Mouse (Mus musculus): ENCODE results near the gene Mylk4. TPM values are rescaled to one million over a fixed set of nuclear protein-coding genes. Genes with fewer than 3 reads are reported as not detected.

Mylk4 gene
- polyA plus RNA-seq, 1 experiment from 2014 or later, result 0.45 TPM

GRCm38 (mm10) chr13:32794619-32795018 is 10.9 kb upstream of the Mylk4 start:
- H3K36me3 ChIP-seq, result no peaks in the 10 kb centered on the region
- H3K27ac ChIP-seq (replicated peaks), result no peak overlapping the region
- no peaks in the 10 kb centered on the region for H3K27me3 ChIP-seq (replicated peaks)
- no peak overlapping the region for H3K4me2 ChIP-seq
- H3K4me3 ChIP-seq, result no peak overlapping the region
- H3K9ac ChIP-seq, result no peak overlapping the region
- no peak for ATAC-seq (ENCODE audit: extremely low read depth, insufficient number of reproducible peaks, low FRiP score, low TSS enrichment)
- 45% methylated on average over 2 of the region's 2 CpGs for WGBS
- H3K9me3 ChIP-seq, result no peaks in the 10 kb centered on the region
- H3K4me1 ChIP-seq, result no peaks in the 10 kb centered on the region

GRCm38 (mm10) chr13:32789781-32790180 is 6.0 kb upstream of the Mylk4 start:
- H3K27me3 ChIP-seq (replicated peaks), result no peaks in the 10 kb centered on the region
- H3K9me3 ChIP-seq, result no peaks in the 10 kb centered on the region
- no peak overlapping the region for H3K27ac ChIP-seq (replicated peaks)
- no peaks in the 10 kb centered on the region for H3K4me1 ChIP-seq
- no peak for ATAC-seq (ENCODE audit: extremely low read depth, insufficient number of reproducible peaks, low FRiP score, low TSS enrichment)
- no peak overlapping the region for H3K9ac ChIP-seq
- H3K4me2 ChIP-seq, result no peak overlapping the region
- WGBS, result 77% methylated on average over 4 of the region's 4 CpGs
- H3K36me3 ChIP-seq, result no peaks in the 10 kb centered on the region
- H3K4me3 ChIP-seq, result no peak overlapping the region

GRCm38 (mm10) chr13:32787584-32787983 is 3.8 kb upstream of the Mylk4 start:
- no peak overlapping the region for H3K4me2 ChIP-seq

GRCm38 (mm10) chr13:32783055-32783454 is 699 bp downstream of the Mylk4 start:
- no peaks in the 10 kb centered on the region for H3K27me3 ChIP-seq (replicated peaks)
- H3K4me1 ChIP-seq, result no peaks in the 10 kb centered on the region
- no peak overlapping the region for H3K4me2 ChIP-seq
- H3K9ac ChIP-seq, result no peak overlapping the region
- no peak for ATAC-seq (ENCODE audit: extremely low read depth, insufficient number of reproducible peaks, low FRiP score, low TSS enrichment)
- no peaks in the 10 kb centered on the region for H3K9me3 ChIP-seq
- 53% methylated on average over 5 of the region's 5 CpGs for WGBS
- H3K4me3 ChIP-seq, result no peak overlapping the region
- no peaks in the 10 kb centered on the region for H3K36me3 ChIP-seq
- no peak overlapping the region for H3K27ac ChIP-seq (replicated peaks)

More at GRCm38 (mm10) chr13:32787584-32787983, 3.8 kb upstream of the Mylk4 start:
- Histone ChIP-seq H3K27me3 (replicated peaks) (no peaks in the 10 kb centered on the region), H3K36me3 (no peaks in the 10 kb centered on the region), H3K9me3 (no peaks in the 10 kb centered on the region), H3K4me1 (no peaks in the 10 kb centered on the region), H3K27ac (replicated peaks) (no peak overlapping the region), H3K9ac (no peak overlapping the region), H3K4me3 (no peak overlapping the region)
- 68% methylated on average over 2 of the region's 2 CpGs for WGBS
- no peak for ATAC-seq (ENCODE audit: extremely low read depth, insufficient number of reproducible peaks, low FRiP score, low TSS enrichment)

- Histone ChIP-seq H3K4me1 (peaks cover 21% of the 10 kb centered on the region), H3K27ac (replicated peaks) (no peak overlapping the region), H3K36me3 (no peaks in the 10 kb centered on the region), H3K4me3 (no peak overlapping the region), H3K9me3 (no peaks in the 10 kb centered on the region), H3K27me3 (replicated peaks) (no peaks in the 10 kb centered on the region), H3K4me2 (no peak overlapping the region), H3K9ac (no peak overlapping the region)
- ATAC-seq (ENCODE audit: extremely low read depth, insufficient number of reproducible peaks, low FRiP score, low TSS enrichment), result no peak
- 58% methylated on average over 3 of the region's 3 CpGs for WGBS
These were observed 4.9 kb downstream of the Mylk4 start for GRCm38 (mm10) chr13:32778861-32779260.

- H3K4me2 ChIP-seq, result no peak overlapping the region
- peaks cover 21% of the 10 kb centered on the region for H3K4me1 ChIP-seq
- H3K36me3 ChIP-seq, result no peaks in the 10 kb centered on the region
- no peaks in the 10 kb centered on the region for H3K27me3 ChIP-seq (replicated peaks)
- no peak for ATAC-seq (ENCODE audit: extremely low read depth, insufficient number of reproducible peaks, low FRiP score, low TSS enrichment)
- WGBS, result 71% methylated on average over 10 of the region's 10 CpGs
- no peak overlapping the region for H3K9ac ChIP-seq
- peak overlapping the region; percentile 52 for H3K27ac ChIP-seq (replicated peaks)
- no peaks in the 10 kb centered on the region for H3K9me3 ChIP-seq
- H3K4me3 ChIP-seq, result no peak overlapping the region
These were observed 7.4 kb downstream of the Mylk4 start for GRCm38 (mm10) chr13:32776350-32776749.

GRCm38 (mm10) chr13:32775889-32776288 is 7.9 kb downstream of the Mylk4 start:
- peaks cover 21% of the 10 kb centered on the region for H3K4me1 ChIP-seq
- H3K4me3 ChIP-seq, result no peak overlapping the region
- H3K9me3 ChIP-seq, result no peaks in the 10 kb centered on the region
- H3K4me2 ChIP-seq, result no peak overlapping the region
- no peak overlapping the region for H3K9ac ChIP-seq
- no peak for ATAC-seq (ENCODE audit: extremely low read depth, insufficient number of reproducible peaks, low FRiP score, low TSS enrichment)
- peak overlapping the region; percentile 52 for H3K27ac ChIP-seq (replicated peaks)
- WGBS, result 80% methylated on average over 9 of the region's 9 CpGs
- H3K27me3 ChIP-seq (replicated peaks), result no peaks in the 10 kb centered on the region
- no peaks in the 10 kb centered on the region for H3K36me3 ChIP-seq

GRCm38 (mm10) chr13:32769960-32770359 is 13.8 kb downstream of the Mylk4 start:
- Histone ChIP-seq H3K9ac (no peak overlapping the region), H3K27ac (replicated peaks) (peak overlapping the region; percentile 67), H3K36me3 (no peaks in the 10 kb centered on the region), H3K27me3 (replicated peaks) (no peaks in the 10 kb centered on the region), H3K9me3 (no peaks in the 10 kb centered on the region), H3K4me2 (no peak overlapping the region), H3K4me1 (peaks cover 17% of the 10 kb centered on the region), H3K4me3 (no peak overlapping the region)
- 12% methylated on average over 3 of the region's 3 CpGs for WGBS
- ATAC-seq (ENCODE audit: extremely low read depth, insufficient number of reproducible peaks, low FRiP score, low TSS enrichment), result no peak

- no peak overlapping the region for H3K4me3 ChIP-seq
- no peaks in the 10 kb centered on the region for H3K27me3 ChIP-seq (replicated peaks)
- H3K4me2 ChIP-seq, result no peak overlapping the region
- no peak for ATAC-seq (ENCODE audit: extremely low read depth, insufficient number of reproducible peaks, low FRiP score, low TSS enrichment)
- no peak overlapping the region for H3K9ac ChIP-seq
- no peaks in the 10 kb centered on the region for H3K36me3 ChIP-seq
- H3K9me3 ChIP-seq, result no peaks in the 10 kb centered on the region
- H3K4me1 ChIP-seq, result peaks cover 33% of the 10 kb centered on the region
- H3K27ac ChIP-seq (replicated peaks), result no peak overlapping the region
- WGBS, result 11% methylated on average over 4 of the region's 4 CpGs
These were observed 15.7 kb downstream of the Mylk4 start for GRCm38 (mm10) chr13:32768104-32768503.

- Histone ChIP-seq H3K9me3 (no peaks in the 10 kb centered on the region), H3K4me3 (no peak overlapping the region), H3K27me3 (replicated peaks) (no peaks in the 10 kb centered on the region), H3K4me2 (no peak overlapping the region), H3K9ac (no peak overlapping the region), H3K4me1 (peaks cover 27% of the 10 kb centered on the region), H3K27ac (replicated peaks) (peak overlapping the region; percentile 53; the same call in 1 of the 2 replicates), H3K36me3 (no peaks in the 10 kb centered on the region)
- ATAC-seq (ENCODE audit: extremely low read depth, insufficient number of reproducible peaks, low FRiP score, low TSS enrichment), result no peak
- 14% methylated on average over 7 of the region's 7 CpGs for WGBS
These were observed 19.3 kb downstream of the Mylk4 start for GRCm38 (mm10) chr13:32764448-32764847.

- WGBS, result 59% methylated on average over 3 of the region's 3 CpGs
- H3K27me3 ChIP-seq (replicated peaks), result no peaks in the 10 kb centered on the region
- no peak overlapping the region for H3K4me3 ChIP-seq
- no peaks in the 10 kb centered on the region for H3K36me3 ChIP-seq
- ATAC-seq (ENCODE audit: extremely low read depth, insufficient number of reproducible peaks, low FRiP score, low TSS enrichment), result no peak
- no peaks in the 10 kb centered on the region for H3K9me3 ChIP-seq
- H3K9ac ChIP-seq, result no peak overlapping the region
- H3K27ac ChIP-seq (replicated peaks), result no peak overlapping the region
- peaks cover 27% of the 10 kb centered on the region for H3K4me1 ChIP-seq
- H3K4me2 ChIP-seq, result no peak overlapping the region
These were observed 20.6 kb downstream of the Mylk4 start for GRCm38 (mm10) chr13:32763141-32763540.

GRCm38 (mm10) chr13:32760795-32761194 is 23.0 kb downstream of the Mylk4 start:
- no peak overlapping the region for H3K4me3 ChIP-seq
- 78% methylated on average over 2 of the region's 2 CpGs for WGBS
- no peak overlapping the region for H3K27ac ChIP-seq (replicated peaks)
- no peaks in the 10 kb centered on the region for H3K36me3 ChIP-seq
- ATAC-seq (ENCODE audit: extremely low read depth, insufficient number of reproducible peaks, low FRiP score, low TSS enrichment), result no peak
- no peak overlapping the region for H3K9ac ChIP-seq
- no peaks in the 10 kb centered on the region for H3K9me3 ChIP-seq
- H3K4me2 ChIP-seq, result no peak overlapping the region
- H3K27me3 ChIP-seq (replicated peaks), result no peaks in the 10 kb centered on the region
- peaks cover 27% of the 10 kb centered on the region for H3K4me1 ChIP-seq

All from heart, embryonic 13.5 days (tissue).